ENCODE assay signal across 14 mouse cellular contexts in the genomic region with DNA sequence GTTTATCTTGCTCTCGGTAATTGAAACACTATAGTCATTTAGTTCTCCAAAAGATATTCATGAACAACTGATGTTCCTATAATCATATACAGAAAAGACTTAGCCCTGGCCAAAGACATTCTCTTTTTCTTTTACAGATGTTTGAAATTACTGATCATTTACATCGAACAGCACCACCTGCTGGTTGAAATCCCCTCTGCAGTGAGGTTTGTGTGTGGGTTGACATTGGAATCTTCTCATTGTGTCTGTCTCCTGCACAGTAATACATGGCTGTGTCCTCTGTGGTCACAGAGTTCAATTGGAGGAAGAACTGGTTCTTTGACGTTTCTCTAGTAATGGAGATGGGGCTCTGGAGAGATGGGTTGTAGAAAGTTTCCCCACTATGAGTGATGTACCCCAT.
DNase-seq lines count a peak whose midpoint lies in the region; ATAC-seq and TF ChIP-seq lines count a peak whose summit lies in the region.
"Had no signal": no experiment of that assay in that cellular context is flagged by ENCODE, and none has a peak within 500 bp of the region (broad histone marks: within the 10 kb centered on the region; RNA-seq: fewer than 3 reads in every experiment).

No protein-coding gene starts in this region.

- no peak overlapping the region for H3K9ac ChIP-seq in liver, postnatal 0 days (replicated peaks)
- H3K9ac ChIP-seq: embryonic facial prominence, embryonic 13.5 days; hindbrain, embryonic 14.5 days; liver, embryonic 15.5 days had no signal

- H3K4me2 ChIP-seq in liver, postnatal 0 days (ENCODE audit: low read depth, low read length): no peak overlapping the region
- H3K4me2 ChIP-seq: embryonic facial prominence, embryonic 13.5 days; hindbrain, embryonic 14.5 days; liver, embryonic 15.5 days had no signal

- CTCF ChIA-PET in Patski (lab: Charles Lee): no interaction called here

- peak; percentile 39 for TF ChIP-seq CTCF in liver, postnatal 0 days (IDR thresholded peaks at IDR 0.05; ENCODE audit: low read depth)
- peak; percentile 53 for TF ChIP-seq CTCF in Patski (IDR thresholded peaks at IDR 0.05)

- in situ Hi-C loops in Patski (cut with MboI; ENCODE audit: low pct_unique_long_range_greater_than_20kb): no loop called here

- no peak overlapping the region for H3K4me3 ChIP-seq in liver, postnatal 0 days (ENCODE audit: low read depth, low read length)
- H3K4me3 ChIP-seq: embryonic facial prominence, embryonic 13.5 days; liver, embryonic 15.5 days had no signal

- DNase-seq in liver, postnatal 0 days: no peak
- DNase-seq in liver: no peak
- no peak for DNase-seq in Patski (ENCODE audit: low read depth, low spot score)
- DNase-seq in layer of hippocampus, adult 11-12 months (ENCODE audit: low spot score): no peak
- DNase-seq in left cerebral cortex, adult 8-10 months (ENCODE audit: low spot score in 2 of 2): no peak
- DNase-seq: cerebellum, postnatal 14 days; gastrocnemius, postnatal 36 days; kidney, postnatal 10 days had no signal

- no peak for TF ChIP-seq EP300 in liver, postnatal 0 days (IDR thresholded peaks at IDR 0.05; ENCODE audit: low read depth)

- H3K27ac ChIP-seq in liver, postnatal 0 days (ENCODE audit: low read depth): no peak overlapping the region
- H3K27ac ChIP-seq: embryonic facial prominence, embryonic 13.5 days; hindbrain, embryonic 14.5 days; liver, embryonic 15.5 days had no signal

- H3K27me3 ChIP-seq in liver, postnatal 0 days (ENCODE audit: insufficient read depth, low read length): no peaks in the 10 kb centered on the region
- H3K27me3 ChIP-seq in Patski: peaks cover 16% of the 10 kb centered on the region
- H3K27me3 ChIP-seq: embryonic facial prominence, embryonic 13.5 days; liver, embryonic 15.5 days had no signal

- H3K4me1 ChIP-seq in liver, postnatal 0 days (ENCODE audit: insufficient read depth): no peaks in the 10 kb centered on the region
- H3K4me1 ChIP-seq: embryonic facial prominence, embryonic 13.5 days; liver, embryonic 15.5 days had no signal

- no peaks in the 10 kb centered on the region for H3K9me3 ChIP-seq in liver, postnatal 0 days (ENCODE audit: low read length)
- H3K9me3 ChIP-seq: liver, embryonic 15.5 days had no signal

- POLR2A ChIA-PET in Patski (lab: Charles Lee): no interaction called here

- no peaks in the 10 kb centered on the region for H3K36me3 ChIP-seq in liver, postnatal 0 days (replicated peaks; ENCODE audit: insufficient read depth, low read length)
- H3K36me3 ChIP-seq: embryonic facial prominence, embryonic 13.5 days; liver, embryonic 15.5 days had no signal

- ATAC-seq in liver, postnatal 0 days: no peak
- ATAC-seq in Patski: peak; percentile 39
- peak; percentile 60 for ATAC-seq in inflammation-experienced regulatory T-cells, adult 6 months
- no peak for ATAC-seq in monocyte, adult 5-6 weeks (replicated peaks; ENCODE audit: insufficient number of reproducible peaks, low FRiP score, low TSS enrichment, poor library complexity, severe bottlenecking)
- ATAC-seq: forebrain, embryonic 14.5 days had no signal

- WGBS in liver, postnatal 0 days (ENCODE audit: insufficient replicate concordance): 49% methylated on average over 3 of the region's 3 CpGs

Comparison
In these comparisons a context has a peak if more than half of its experiments do, and no peak if none do; other contexts are left out.
1. ATAC-seq: peak in Patski (single experiment) and inflammation-experienced regulatory T-cells, adult 6 months (single experiment); none in liver, postnatal 0 days (single experiment) and monocyte, adult 5-6 weeks (single experiment).